Mouse (Mus musculus) heart, adult 2 months (tissue): ENCODE data around the gene Gsk3b. TPM values are rescaled to one million over a fixed set of nuclear protein-coding genes. Genes with fewer than 3 reads are reported as not detected.

Experiments used
- DNase-seq, 2 experiments: peaks; one replicate each; pipeline ENCODE4 v3.0.0; 2021
- H3K27ac ChIP-seq: fragments of 200-600 bp; 2 replicates; pipeline ENCODE4 v1.8.1; 2022
- H3K27me3 ChIP-seq: fragments of 200-500 bp; 2 replicates; pipeline ENCODE4 v1.6.1; 2012; ENCODE audit warnings: mild to moderate bottlenecking, low read length, inconsistent platforms, mixed read lengths; ENCODE audit not compliant: control insufficient read depth, insufficient read depth
- H3K36me3 ChIP-seq: fragments of 200-500 bp; 2 replicates; pipeline ENCODE4 v1.6.1; 2012; ENCODE audit warnings: low read length, inconsistent platforms; ENCODE audit not compliant: control insufficient read depth, insufficient read depth
- H3K4me1 ChIP-seq: fragments of 200-500 bp; 2 replicates; pipeline ENCODE4 v1.6.1; 2011; ENCODE audit warnings: low read length; ENCODE audit not compliant: control insufficient read depth, insufficient read depth
- H3K4me3 ChIP-seq: fragments of 200-600 bp; 2 replicates; pipeline ENCODE4 v1.8.1; 2022
- H3K79me2 ChIP-seq: fragments of 200-500 bp; replicated peaks from 2 replicates; pipeline ENCODE4 v1.6.1; 2012; ENCODE audit warnings: mild to moderate bottlenecking, inconsistent platforms, low read length, moderate library complexity, mixed read lengths; ENCODE audit not compliant: control insufficient read depth, insufficient read depth
- H3K9ac ChIP-seq: fragments of 200-500 bp; 2 replicates; pipeline ENCODE4 v1.6.1; 2012; ENCODE audit warnings: low read depth, mild to moderate bottlenecking, control low read depth, inconsistent platforms, low read length, mixed read lengths
- CTCF ChIP-seq: fragments of 200-600 bp; IDR thresholded peaks from 2 replicates; pipeline ENCODE4 v1.8.1; 2022; ENCODE audit warnings: antibody characterized with exemption, mild to moderate bottlenecking, moderate library complexity
- EP300 ChIP-seq: fragments of 200-500 bp; IDR thresholded peaks from 2 replicates; pipeline ENCODE4 v1.6.1; 2011; ENCODE audit warnings: low read depth, low read length, control low read depth; ENCODE audit not compliant: insufficient read depth
- POLR2A ChIP-seq: fragments of 200-500 bp; IDR thresholded peaks from 2 replicates; pipeline ENCODE4 v1.6.1; 2011; ENCODE audit warnings: mild to moderate bottlenecking, low read depth, low read length, control low read depth; ENCODE audit not compliant: insufficient read depth
- WGBS: fragments of 180-500 bp; shearing (Covaris S2); methylation state at CpG from one replicate; pipeline ENCODE4 v1.1.7; 2018; 5-methylcytosine and 5-hydroxymethylcytosine counted together
- intact Hi-C: fragments of 180-260 bp; cut with DNase I; formaldehyde crosslinking; loops from one replicate; pipeline ENCODE4 v1.15.1; 2025
- polyA plus RNA-seq: library from polyadenylated mRNA; depleted of rRNA; stranded (reverse); fragments of >200 nt; gene quantifications from 2 replicates; pipeline ENCODE4 v1.2.3, GENCODE M21; 2012
- total RNA-seq, 2 experiments: library from RNA; stranded (reverse); gene quantifications; 2 replicates each; pipeline ENCODE4 v1.2.3; 2021

The Gsk3b gene
- total and polyA plus RNA-seq, 3 experiments: 9.9 to 58.3 (median 48.8) TPM

GRCm38 (mm10) chr16:38119286-38119685 lies 30.5 kb downstream of the Gsk3b start:
- intact Hi-C loops: no loop called here
- H3K4me1 ChIP-seq: peaks cover 7% of the 10 kb centered on the region
- peaks cover 17% of the 10 kb centered on the region for H3K36me3 ChIP-seq
- H3K27ac ChIP-seq: no peak overlapping the region
- H3K27me3 ChIP-seq: no peaks in the 10 kb centered on the region
- H3K9ac ChIP-seq: no peak overlapping the region
- WGBS: 89% methylated on average over 5 of the region's 5 CpGs
- peaks cover 10% of the 10 kb centered on the region for H3K79me2 ChIP-seq
- DNase-seq: no peak
- H3K4me3 ChIP-seq: no peak overlapping the region
- no peak for TF ChIP-seq POLR2A
- 0 out of 2 replicates have a peak, but pooled peaks have one; percentile 8 for TF ChIP-seq CTCF

DNA sequence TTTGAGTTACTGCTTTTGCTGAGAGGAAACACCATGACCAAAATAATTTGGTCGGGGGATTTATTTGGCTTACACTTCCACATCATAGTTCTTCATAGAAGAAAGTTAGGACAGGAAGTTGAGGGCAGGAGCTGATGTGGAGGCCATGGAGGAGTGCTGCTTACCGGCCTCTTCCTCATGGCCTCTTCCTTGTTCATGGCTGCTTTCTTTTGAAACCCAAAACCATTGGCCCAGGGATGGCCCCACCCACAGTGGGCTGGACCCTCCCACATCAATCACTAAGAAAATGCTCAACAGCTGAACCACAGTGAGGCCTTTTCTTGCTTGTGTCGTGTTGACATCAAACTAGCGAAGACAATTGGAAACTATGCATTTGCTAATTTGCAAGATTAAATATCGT lies 40.4 kb downstream of the Gsk3b start:
- WGBS: 76% methylated on average over 5 of the region's 5 CpGs
- Histone ChIP-seq H3K27ac (no peak overlapping the region), H3K36me3 (peaks cover 15% of the 10 kb centered on the region), H3K4me3 (no peak overlapping the region), H3K79me2 (peaks cover 5% of the 10 kb centered on the region), H3K27me3 (no peaks in the 10 kb centered on the region), H3K4me1 (peaks cover 13% of the 10 kb centered on the region), H3K9ac (no peak overlapping the region)
- no peak for DNase-seq
- intact Hi-C loops: no loop called here
- no peak for TF ChIP-seq POLR2A
- no peak for TF ChIP-seq CTCF
- no peak for TF ChIP-seq EP300

DNA sequence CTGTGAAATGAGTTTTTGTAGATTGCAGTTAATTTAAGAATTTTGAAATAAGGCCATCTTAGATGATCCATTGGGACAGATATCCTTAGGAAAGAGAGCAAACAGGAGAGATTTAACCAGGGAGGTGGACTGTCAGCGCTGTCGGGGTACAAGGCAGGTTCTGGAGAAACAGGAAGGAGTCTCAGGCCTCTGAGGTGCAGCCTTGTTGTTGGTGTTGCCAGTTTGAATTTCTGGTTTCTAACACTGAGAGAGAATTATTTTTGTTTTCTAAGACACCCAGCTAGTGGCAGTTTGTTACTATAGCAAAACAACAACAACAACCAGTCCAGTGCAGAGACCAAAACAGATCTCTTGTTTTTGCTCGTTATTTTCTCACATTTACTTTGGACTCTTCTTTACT lies 42.2 kb downstream of the Gsk3b start:
- no peak for DNase-seq
- H3K79me2 ChIP-seq: peaks cover 7% of the 10 kb centered on the region
- H3K27ac ChIP-seq: peak overlapping the region; percentile 71
- H3K4me3 ChIP-seq: peak overlapping the region; percentile 13; the same call in 1 of the 2 replicates
- no peak overlapping the region for H3K9ac ChIP-seq
- 45% methylated on average over 3 of the region's 3 CpGs for WGBS
- TF ChIP-seq POLR2A (no peak), EP300 (no peak), CTCF (no peak)
- H3K4me1 ChIP-seq: peaks cover 14% of the 10 kb centered on the region
- intact Hi-C loops: no loop called here
- H3K27me3 ChIP-seq: no peaks in the 10 kb centered on the region
- H3K36me3 ChIP-seq: peaks cover 15% of the 10 kb centered on the region

DNA sequence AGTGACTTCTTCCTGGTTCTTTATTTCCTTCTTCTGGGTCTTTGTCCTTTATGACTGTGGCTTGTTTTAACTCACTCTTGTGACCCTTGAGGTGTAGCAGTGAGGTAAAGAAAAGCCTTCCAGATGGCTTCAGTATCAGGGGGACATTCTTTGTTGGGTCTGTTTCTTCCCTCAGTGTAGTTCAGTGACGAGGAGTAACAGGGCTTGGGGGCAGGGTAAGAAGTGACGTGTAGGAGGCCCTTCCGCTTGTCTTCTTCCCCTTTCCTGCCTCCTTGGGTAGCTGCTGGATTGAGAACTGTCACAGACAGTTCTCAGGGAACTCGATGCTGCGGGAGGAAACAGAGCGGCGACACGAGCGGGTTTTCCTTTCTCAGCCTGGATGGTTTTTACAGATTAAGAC lies 43.0 kb downstream of the Gsk3b start:
- peak overlapping the region; percentile 7; the same call in 1 of the 2 replicates for H3K9ac ChIP-seq

GRCm38 (mm10) chr16:38132210-38132609 lies 43.4 kb downstream of the Gsk3b start:
- H3K27me3 ChIP-seq: no peaks in the 10 kb centered on the region
- no peak overlapping the region for H3K9ac ChIP-seq
- no peak for TF ChIP-seq EP300
- no peak for TF ChIP-seq POLR2A
- DNase-seq: no peak
- H3K4me3 ChIP-seq: peak overlapping the region; percentile 13; the same call in 1 of the 2 replicates
- peaks cover 7% of the 10 kb centered on the region for H3K79me2 ChIP-seq
- intact Hi-C loops: loop anchor here (2.0 kb wide), 1 partner anchor 39 kb away; no protein-coding TSS in a partner anchor
- peaks cover 13% of the 10 kb centered on the region for H3K4me1 ChIP-seq
- WGBS: 30% methylated on average over 7 of the region's 7 CpGs
- H3K27ac ChIP-seq: peak overlapping the region; percentile 71
- peaks cover 15% of the 10 kb centered on the region for H3K36me3 ChIP-seq

More for the DNA sequence above, 43.0 kb downstream of the Gsk3b start:
- H3K36me3 ChIP-seq: peaks cover 15% of the 10 kb centered on the region
- H3K27me3 ChIP-seq: no peaks in the 10 kb centered on the region
- peak overlapping the region; percentile 71 for H3K27ac ChIP-seq
- peaks cover 7% of the 10 kb centered on the region for H3K79me2 ChIP-seq
- H3K4me3 ChIP-seq: peak overlapping the region; percentile 13; the same call in 1 of the 2 replicates
- 14% methylated on average over 9 of the region's 9 CpGs for WGBS
- intact Hi-C loops: loop anchor here (2.0 kb wide), 1 partner anchor 39 kb away; no protein-coding TSS in a partner anchor
- peaks cover 13% of the 10 kb centered on the region for H3K4me1 ChIP-seq
- TF ChIP-seq EP300: 0 out of 2 replicates have a peak, but pooled peaks have one; percentile 50
- TF ChIP-seq POLR2A: peak; percentile 56
- TF ChIP-seq CTCF: no peak
- peak; percentile 48 to 65 for DNase-seq

- WGBS: 53% methylated on average over 5 of the region's 5 CpGs
- H3K27me3 ChIP-seq: no peaks in the 10 kb centered on the region
- DNase-seq: no peak
- no peak overlapping the region for H3K4me3 ChIP-seq
- intact Hi-C loops: loop anchor here (5.0 kb wide), 1 partner anchor 160 kb away; no protein-coding TSS in a partner anchor
- peaks cover 1% of the 10 kb centered on the region; the same call in 1 of the 2 replicates for H3K36me3 ChIP-seq
- H3K27ac ChIP-seq: no peak overlapping the region
- H3K4me1 ChIP-seq: peaks cover 12% of the 10 kb centered on the region
- no peak for TF ChIP-seq POLR2A
- 0 out of 2 replicates have a peak, but pooled peaks have one; percentile 40 for TF ChIP-seq EP300
- TF ChIP-seq CTCF: peak; percentile 71
- no peak overlapping the region for H3K9ac ChIP-seq
- peaks cover 5% of the 10 kb centered on the region for H3K79me2 ChIP-seq
Measured at GRCm38 (mm10) chr16:38137296-38137695, 48.5 kb downstream of the Gsk3b start.
